Mouse (Mus musculus) stomach, embryonic 15.5 days (tissue): ENCODE data around the gene Car9. TPM values are rescaled to one million over a fixed set of nuclear protein-coding genes. Genes with fewer than 3 reads are reported as not detected.
"Not testable (repeated sequence)": the region's sequence is repeated elsewhere in the genome, so short reads cannot be mapped to it uniquely, and the experiment has no call there.

Source experiments
- ATAC-seq: fragments of 200-750 bp; cut with Nextera tagmentation; 2 replicates; pipeline ENCODE4 v1.8.0; 2017; ENCODE audit warnings: low read depth, moderate number of reproducible peaks, moderate TSS enrichment; ENCODE audit not compliant: insufficient read depth, low FRiP score
- H3K27ac ChIP-seq: fragments of 300-500 bp; sonication (generic); 2 replicates; pipeline ENCODE4 v1.5.1; 2015; ENCODE audit warnings: mild to moderate bottlenecking, inconsistent platforms
- H3K27me3 ChIP-seq: fragments of 300-500 bp; sonication (generic); replicated peaks from 2 replicates; pipeline ENCODE4 v1.6.1; 2015; ENCODE audit warnings: inconsistent platforms
- H3K36me3 ChIP-seq: fragments of 300-500 bp; sonication (generic); 2 replicates; pipeline ENCODE4 v1.6.1; 2015; ENCODE audit warnings: inconsistent platforms
- H3K4me1 ChIP-seq: fragments of 300-500 bp; sonication (generic); 2 replicates; pipeline ENCODE4 v1.6.1; 2015; ENCODE audit warnings: inconsistent platforms
- H3K4me2 ChIP-seq: fragments of 300-500 bp; sonication (generic); 2 replicates; pipeline ENCODE4 v1.6.1; 2015; ENCODE audit warnings: mild to moderate bottlenecking, inconsistent platforms
- H3K4me3 ChIP-seq: fragments of 300-500 bp; sonication (generic); replicated peaks from 2 replicates; pipeline ENCODE4 v1.5.1; 2015; ENCODE audit warnings: inconsistent platforms
- H3K9ac ChIP-seq: fragments of 300-500 bp; sonication (generic); 2 replicates; pipeline ENCODE4 v1.6.1; 2015; ENCODE audit warnings: inconsistent platforms
- H3K9me3 ChIP-seq: fragments of 300-500 bp; sonication (generic); 2 replicates; pipeline ENCODE4 v1.6.1; 2016; ENCODE audit warnings: inconsistent platforms
- WGBS: fragments of 180-500 bp; shearing (Covaris S2); methylation state at CpG from one replicate; pipeline ENCODE4 v1.1.7; 2015; 5-methylcytosine and 5-hydroxymethylcytosine counted together
- polyA plus RNA-seq: library from polyadenylated mRNA; unstranded; fragments of >200 nt; fragmentation: Nextera tagmentation; extraction: Ambion mirVana; gene quantifications from 2 replicates; pipeline ENCODE4 v1.2.1, GENCODE M21; 2015

Car9 gene
- polyA plus RNA-seq, 1 experiment from 2014 or later, result 30.9 TPM

DNA sequence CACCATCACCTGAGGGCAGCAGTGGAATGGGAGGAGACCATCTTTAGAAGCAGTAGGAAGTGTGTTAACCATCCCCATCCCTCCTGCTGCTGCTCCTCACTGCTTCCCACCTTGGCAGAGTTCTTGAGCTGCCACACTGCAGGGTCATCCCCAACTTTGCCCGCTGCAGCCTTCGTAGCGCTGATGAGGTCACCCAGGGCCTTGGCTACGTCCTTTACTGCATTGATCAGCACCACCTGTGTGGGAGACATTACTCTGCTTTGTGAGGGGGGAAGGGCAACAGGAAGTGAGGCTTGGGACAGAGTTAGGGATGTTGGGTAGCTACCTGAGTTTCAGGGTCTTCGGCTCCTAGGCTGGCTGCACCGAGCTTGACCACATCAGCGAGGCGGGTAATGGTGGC is 28.9 kb downstream of the Car9 start:
- 91% methylated on average over 8 of the region's 8 CpGs for WGBS
- H3K36me3 ChIP-seq, result peaks cover 88% of the 10 kb centered on the region
- no peak overlapping the region for H3K4me2 ChIP-seq
- H3K4me3 ChIP-seq, result no peak overlapping the region
- ATAC-seq, result no peak
- H3K27me3 ChIP-seq, result no peaks in the 10 kb centered on the region
- no peak overlapping the region for H3K27ac ChIP-seq
- no peaks in the 10 kb centered on the region for H3K9me3 ChIP-seq
- no peaks in the 10 kb centered on the region for H3K4me1 ChIP-seq
- no peak overlapping the region for H3K9ac ChIP-seq

- no peak overlapping the region for H3K9ac ChIP-seq
- peaks cover 91% of the 10 kb centered on the region for H3K36me3 ChIP-seq
- 91% methylated on average over 9 of the region's 9 CpGs for WGBS
- H3K4me1 ChIP-seq, result no peaks in the 10 kb centered on the region
- no peaks in the 10 kb centered on the region for H3K9me3 ChIP-seq
- no peak overlapping the region for H3K4me2 ChIP-seq
- ATAC-seq, result no peak
- no peak overlapping the region for H3K4me3 ChIP-seq
- no peak overlapping the region for H3K27ac ChIP-seq
- H3K27me3 ChIP-seq, result no peaks in the 10 kb centered on the region
Observed at GRCm38 (mm10) chr4:43536031-43536430, 29.3 kb downstream of the Car9 start.

DNA sequence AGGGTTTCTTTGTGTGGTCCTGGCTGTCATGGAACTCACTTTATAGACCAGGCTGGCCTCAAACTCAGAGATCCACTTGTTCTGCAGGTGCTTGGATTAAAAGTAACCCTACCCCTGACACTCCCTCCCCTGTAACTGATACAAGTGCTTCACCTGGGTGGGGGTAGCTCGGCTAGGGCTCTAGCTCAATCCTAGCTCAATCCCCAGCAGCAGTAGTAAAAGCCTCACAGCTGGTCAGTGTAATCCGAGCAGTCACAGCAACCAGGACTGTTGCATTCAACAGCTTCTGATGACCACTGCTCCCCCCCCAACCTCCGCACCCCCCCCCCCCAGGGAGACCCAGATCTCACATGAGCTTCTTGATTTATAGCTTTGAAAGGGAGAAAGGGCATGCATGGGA is 35.3 kb downstream of the Car9 start:
- H3K9me3 ChIP-seq, result no peaks in the 10 kb centered on the region
- no peak overlapping the region for H3K27ac ChIP-seq
- H3K36me3 ChIP-seq, result peaks cover 88% of the 10 kb centered on the region
- H3K4me2 ChIP-seq, result no peak overlapping the region
- H3K27me3 ChIP-seq, result no peaks in the 10 kb centered on the region
- no peaks in the 10 kb centered on the region for H3K4me1 ChIP-seq
- ATAC-seq, result no peak
- H3K9ac ChIP-seq, result no peak overlapping the region
- no peak overlapping the region for H3K4me3 ChIP-seq
- 60% methylated on average over 2 of the region's 3 CpGs for WGBS

DNA sequence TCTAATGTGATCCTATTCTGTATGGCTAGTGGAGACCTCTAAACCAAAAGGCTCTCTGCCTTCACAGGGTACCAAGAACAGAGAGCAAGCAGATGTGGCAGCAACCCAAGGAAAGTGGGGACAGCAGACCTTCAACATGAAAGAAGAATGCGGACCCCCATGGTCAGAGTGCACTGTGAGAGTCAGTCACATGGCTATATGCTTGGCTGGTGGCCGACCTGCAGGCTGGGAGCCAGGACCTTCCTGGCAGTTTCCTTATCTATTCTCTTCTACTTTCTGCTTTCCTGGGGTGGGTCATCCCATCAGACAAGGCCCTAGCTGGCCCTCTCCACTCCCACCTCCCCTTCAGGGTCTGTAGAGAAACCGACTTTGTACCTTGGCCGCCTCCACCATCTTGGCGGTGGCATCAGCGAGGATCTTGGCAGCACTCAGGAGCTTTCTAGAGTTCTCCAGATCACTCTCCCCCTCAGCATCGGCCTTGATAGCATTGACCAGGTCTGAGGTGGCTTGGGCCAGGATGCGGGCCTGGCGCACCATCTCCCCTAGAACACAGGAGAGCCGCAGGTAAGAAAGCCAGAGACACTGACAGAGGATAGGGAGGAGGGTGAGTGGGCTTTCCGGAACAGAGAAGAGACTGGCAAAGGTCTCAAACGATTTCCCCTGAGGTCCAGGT is 39.7 kb downstream of the Car9 start:
- Histone ChIP-seq H3K4me1 (no peaks in the 10 kb centered on the region), H3K4me3 (no peak overlapping the region), H3K36me3 (peaks cover 92% of the 10 kb centered on the region), H3K27me3 (no peaks in the 10 kb centered on the region), H3K4me2 (no peak overlapping the region), H3K9me3 (no peaks in the 10 kb centered on the region), H3K27ac (no peak overlapping the region), H3K9ac (no peak overlapping the region)
- WGBS, result 90% methylated on average over 12 of the region's 12 CpGs
- ATAC-seq, result no peak

GRCm38 (mm10) chr4:43547160-43547559 is 40.4 kb downstream of the Car9 start:
- H3K9me3 ChIP-seq, result no peaks in the 10 kb centered on the region
- H3K27me3 ChIP-seq, result no peaks in the 10 kb centered on the region
- no peak overlapping the region for H3K27ac ChIP-seq
- no peak overlapping the region for H3K4me3 ChIP-seq
- peaks cover 93% of the 10 kb centered on the region for H3K36me3 ChIP-seq
- no peak overlapping the region for H3K4me2 ChIP-seq
- no peaks in the 10 kb centered on the region for H3K4me1 ChIP-seq
- ATAC-seq, result no peak
- H3K9ac ChIP-seq, result no peak overlapping the region
- 94% methylated on average over 8 of the region's 8 CpGs for WGBS

GRCm38 (mm10) chr4:43549055-43549454 is 42.3 kb downstream of the Car9 start:
- Histone ChIP-seq H3K36me3 (peaks cover 93% of the 10 kb centered on the region), H3K4me3 (no peak overlapping the region), H3K9me3 (no peaks in the 10 kb centered on the region), H3K4me1 (no peaks in the 10 kb centered on the region), H3K27ac (no peak overlapping the region), H3K27me3 (no peaks in the 10 kb centered on the region), H3K4me2 (no peak overlapping the region), H3K9ac (no peak overlapping the region)
- WGBS, result 93% methylated on average over 12 of the region's 12 CpGs
- ATAC-seq, result no peak

GRCm38 (mm10) chr4:43551854-43552253 is 45.1 kb downstream of the Car9 start:
- peaks cover 95% of the 10 kb centered on the region for H3K36me3 ChIP-seq
- 79% methylated on average over 6 of the region's 6 CpGs for WGBS
- not testable (repeated sequence) for H3K9me3 ChIP-seq, H3K27me3 ChIP-seq, H3K4me1 ChIP-seq, ATAC-seq, H3K27ac ChIP-seq, H3K4me2 ChIP-seq, H3K4me3 ChIP-seq, H3K9ac ChIP-seq

DNA sequence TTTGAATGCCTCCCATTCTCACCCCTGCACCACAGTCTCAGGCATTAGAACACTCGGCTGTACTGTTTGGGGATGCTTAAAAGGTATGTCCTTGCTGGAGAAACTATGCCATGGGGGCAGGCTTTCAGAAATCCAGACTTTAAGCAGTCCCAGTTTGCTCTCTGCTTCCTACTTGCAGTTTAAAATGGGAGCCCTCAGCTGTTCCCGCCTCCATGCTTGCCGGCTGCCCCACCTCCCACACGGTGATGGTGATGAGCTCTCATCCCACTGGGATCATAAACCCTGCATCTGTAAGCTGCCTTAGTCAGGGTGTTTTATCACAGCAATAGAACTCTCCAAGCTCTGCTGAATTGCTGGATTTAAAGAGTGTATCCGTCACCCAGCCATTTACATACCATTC is 45.7 kb downstream of the Car9 start:
- H3K4me3 ChIP-seq, result no peak overlapping the region
- H3K9ac ChIP-seq, result no peak overlapping the region
- H3K4me1 ChIP-seq, result peaks cover 4% of the 10 kb centered on the region
- no peak overlapping the region for H3K4me2 ChIP-seq
- 95% methylated on average over 5 of the region's 5 CpGs for WGBS
- peaks cover 94% of the 10 kb centered on the region for H3K36me3 ChIP-seq
- H3K27me3 ChIP-seq, result no peaks in the 10 kb centered on the region
- H3K9me3 ChIP-seq, result no peaks in the 10 kb centered on the region
- no peak for ATAC-seq
- H3K27ac ChIP-seq, result no peak overlapping the region

GRCm38 (mm10) chr4:43553891-43554290 is 47.1 kb downstream of the Car9 start:
- no peak overlapping the region for H3K27ac ChIP-seq
- no peak for ATAC-seq
- no peaks in the 10 kb centered on the region for H3K9me3 ChIP-seq
- no peak overlapping the region for H3K9ac ChIP-seq
- peaks cover 18% of the 10 kb centered on the region for H3K4me1 ChIP-seq
- H3K4me2 ChIP-seq, result no peak overlapping the region
- H3K27me3 ChIP-seq, result no peaks in the 10 kb centered on the region
- H3K36me3 ChIP-seq, result peaks cover 79% of the 10 kb centered on the region
- H3K4me3 ChIP-seq, result no peak overlapping the region

DNA sequence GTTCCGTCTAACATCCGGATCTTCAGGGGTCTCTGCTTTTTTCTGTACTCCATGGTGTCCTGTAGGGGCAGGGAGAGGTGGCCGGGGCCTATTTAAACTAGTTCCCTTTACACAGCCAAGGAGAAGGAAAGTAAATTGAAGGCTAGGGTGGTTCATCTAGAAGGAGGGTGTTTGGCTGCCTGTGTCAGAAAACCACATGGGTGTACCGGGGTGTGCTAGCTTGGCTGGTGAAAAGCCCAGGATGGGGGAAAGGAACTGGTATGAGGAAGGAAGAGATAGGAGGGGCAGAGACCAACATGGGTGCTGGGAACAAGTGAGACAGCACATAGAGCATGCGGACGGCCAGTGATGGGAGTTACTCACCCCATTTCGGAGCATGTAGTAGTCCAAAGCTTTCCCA is 49.2 kb downstream of the Car9 start:
- WGBS, result 91% methylated on average over 7 of the region's 7 CpGs
- ATAC-seq, result no peak
- Histone ChIP-seq H3K27me3 (no peaks in the 10 kb centered on the region), H3K4me1 (peaks cover 37% of the 10 kb centered on the region), H3K36me3 (peaks cover 59% of the 10 kb centered on the region), H3K4me2 (no peak overlapping the region), H3K27ac (no peak overlapping the region), H3K9ac (no peak overlapping the region), H3K4me3 (no peak overlapping the region), H3K9me3 (no peaks in the 10 kb centered on the region)

- peak overlapping the region; percentile 93 for H3K27ac ChIP-seq
- H3K9ac ChIP-seq, result 0 out of 2 replicates have a peak overlapping the region, but pooled peaks have one; percentile 6
- no peaks in the 10 kb centered on the region for H3K27me3 ChIP-seq
- H3K4me2 ChIP-seq, result peak overlapping the region; percentile 73
- H3K36me3 ChIP-seq, result peaks cover 41% of the 10 kb centered on the region
- WGBS, result 22% methylated on average over 5 of the region's 5 CpGs
- no peaks in the 10 kb centered on the region for H3K9me3 ChIP-seq
- peaks cover 41% of the 10 kb centered on the region for H3K4me1 ChIP-seq
- no peak for ATAC-seq
- peak overlapping the region; percentile 26 for H3K4me3 ChIP-seq
Observed at GRCm38 (mm10) chr4:43558028-43558630, 51.4 kb downstream of the Car9 start.

- H3K4me1 ChIP-seq, result peaks cover 47% of the 10 kb centered on the region
- peak; percentile 13; the same call in 1 of the 2 replicates for ATAC-seq
Observed at GRCm38 (mm10) chr4:43558631-43559356, 52.0 kb downstream of the Car9 start.

More at GRCm38 (mm10) chr4:43558631-43559356, 52.0 kb downstream of the Car9 start:
- Histone ChIP-seq H3K9me3 (no peaks in the 10 kb centered on the region), H3K4me3 (peak overlapping the region; percentile 26), H3K27me3 (no peaks in the 10 kb centered on the region), H3K9ac (peak overlapping the region; percentile 12; the same call in 1 of the 2 replicates), H3K4me2 (peak overlapping the region; percentile 73), H3K27ac (peak overlapping the region; percentile 93), H3K36me3 (peaks cover 34% of the 10 kb centered on the region)
- 14% methylated on average over 13 of the region's 13 CpGs for WGBS
